In genomic region chr7:132776338-132777111, GRCm38 (mm10) we compare ENCODE assay signal across 9 mouse cellular contexts. TPM values are rescaled to one million over a fixed set of nuclear protein-coding genes. Genes with fewer than 3 reads are reported as not detected.
DNase-seq lines count a peak whose midpoint lies in the region; ATAC-seq lines count a peak whose summit lies in the region.
"Had no signal": no experiment of that assay in that cellular context is flagged by ENCODE, and none has a peak within 500 bp of the region (broad histone marks: within the 10 kb centered on the region; RNA-seq: fewer than 3 reads in every experiment).

No protein-coding gene starts in this region.

- ATAC-seq in embryonic facial prominence, embryonic 13.5 days (ENCODE audit: insufficient number of reproducible peaks, insufficient read depth, low FRiP score, low TSS enrichment, low read depth), result no peak
- ATAC-seq: Patski had no signal

- peak overlapping the region; percentile 36; the same call in 1 of the 2 replicates for H3K9ac ChIP-seq in embryonic facial prominence, embryonic 13.5 days

- no peak overlapping the region for H3K4me3 ChIP-seq in embryonic facial prominence, embryonic 13.5 days
- H3K4me3 ChIP-seq in macrophage (ENCODE audit: inconsistent target), result peak overlapping the region; percentile 0; the same call in 1 of the 2 replicates

- H3K9me3 ChIP-seq in embryonic facial prominence, embryonic 13.5 days, result no peaks in the 10 kb centered on the region

- 81% methylated on average over 7 of the region's 7 CpGs for WGBS in embryonic facial prominence, embryonic 13.5 days
- 68% methylated on average over 7 of the region's 7 CpGs for WGBS in macrophage (ENCODE audit: missing documents)

- peaks cover 43% of the 10 kb centered on the region for H3K4me1 ChIP-seq in embryonic facial prominence, embryonic 13.5 days

- peak; percentile 67 for DNase-seq in kidney, adult 18-20 months
- DNase-seq in kidney, postnatal 14 days, result no peak
- DNase-seq in adrenal gland, adult (ENCODE audit: inconsistent age in 2 of 2, low spot score in 1 of 2), result peak; percentile 90 to 97
- DNase-seq in left cerebral cortex, adult 9 months (ENCODE audit: low spot score in 2 of 2), result no peak
- no peak for DNase-seq in cerebellum, postnatal 4 days (ENCODE audit: low spot score in 2 of 2)
- DNase-seq in cerebellum, adult 9-11 months, result no peak

- H3K27ac ChIP-seq in embryonic facial prominence, embryonic 13.5 days, result no peak overlapping the region
- peak overlapping the region; percentile 46 for H3K27ac ChIP-seq in macrophage

- H3K36me3 ChIP-seq in embryonic facial prominence, embryonic 13.5 days, result peaks cover 49% of the 10 kb centered on the region
- peaks cover 61% of the 10 kb centered on the region; the same call in 1 of the 2 replicates for H3K36me3 ChIP-seq in macrophage (ENCODE audit: inconsistent target)

- peaks cover 83% of the 10 kb centered on the region for H3K79me2 ChIP-seq in macrophage (ENCODE audit: inconsistent target)

- H3K27me3 ChIP-seq in embryonic facial prominence, embryonic 13.5 days, result no peaks in the 10 kb centered on the region
- H3K27me3 ChIP-seq: Patski had no signal

- H3K4me2 ChIP-seq in embryonic facial prominence, embryonic 13.5 days, result no peak overlapping the region

RNA-seq across cellular contexts. Expression of gene Fam53b, which starts 37.2 kb away (rescaled TPM):
- 23.0 and 25.7 TPM in 2 replicates for polyA plus RNA-seq in embryonic facial prominence, embryonic 13.5 days (2015; fragmentation: Nextera tagmentation; extraction: Ambion mirVana)
- total RNA-seq in macrophage (2018; cell fraction: chromatin; rRNA removed), result 100 to 1,000 TPM in 13 of 26 experiments, 10 to 100 TPM in 13; 24.2 to 164 (median 103) TPM
- 10 to 100 TPM; 11.4 to 67.0 (median 51.9) TPM for total RNA-seq in macrophage (2018; cell fraction: cytosol; rRNA removed)
- total RNA-seq in macrophage (2018; cell fraction: nucleus; rRNA removed), result 100 to 1,000 TPM in 8 of 26 experiments, 10 to 100 TPM in 18; 21.6 to 149 (median 81.0) TPM
- 28.5 to 45.3 TPM (median 29.8 TPM) in 3 replicates for polyA plus RNA-seq in macrophage (2018)

Comparison
In these comparisons a context has a peak if more than half of its experiments do, and no peak if none do; other contexts are left out.
1. DNase-seq: peak in kidney, adult 18-20 months (single experiment) and adrenal gland, adult (2 of 2); none in kidney, postnatal 14 days (single experiment), left cerebral cortex, adult 9 months (0 of 2), cerebellum, postnatal 4 days (0 of 2) and cerebellum, adult 9-11 months (single experiment).